Mouse (Mus musculus): ENCODE measurements around the gene Sds. TPM values are rescaled to one million over a fixed set of nuclear protein-coding genes. Genes with fewer than 3 reads are reported as not detected.

Gene Sds
- polyA plus RNA-seq, 1 experiment from 2014 or later = not detected

DNA sequence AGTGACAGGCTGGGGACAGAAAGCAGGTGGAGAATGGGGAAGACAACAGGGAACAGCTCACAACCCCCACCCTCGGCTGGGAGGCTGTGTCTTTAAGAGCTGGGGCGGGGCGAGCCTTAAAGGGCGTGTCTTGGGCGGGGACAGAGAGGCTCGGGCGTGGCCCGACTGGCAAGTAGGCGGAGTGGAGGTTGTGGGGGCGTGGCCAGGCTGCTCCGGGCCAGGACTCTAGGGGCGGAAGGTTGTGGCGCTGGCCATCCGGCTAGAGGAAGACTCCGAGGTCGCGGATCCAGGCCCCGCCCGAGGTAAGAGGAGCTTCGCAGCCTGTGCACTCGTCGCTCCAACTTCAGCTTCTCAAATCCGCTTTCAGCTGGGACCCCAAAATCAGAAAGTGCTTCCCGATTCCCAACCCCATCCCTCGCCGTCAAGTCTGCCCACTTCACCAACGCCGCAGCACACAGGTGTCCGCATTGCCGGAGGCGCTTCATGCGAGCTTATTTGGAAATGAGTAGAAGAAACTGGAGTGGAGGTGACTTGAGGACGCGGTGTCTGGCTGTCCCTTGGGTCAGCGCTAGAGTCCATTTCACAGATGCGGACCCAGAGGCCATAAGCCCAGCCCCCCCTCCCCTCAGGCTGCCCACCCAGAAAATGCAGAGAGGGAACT lies 34.8 kb downstream of the Sds start, which contains the start of gene Slc8b1:
TSS of gene Slc8b1 (plus strand) at position 187 of the 661 bp plus-strand sequence.
- Histone ChIP-seq H3K9ac (ENCODE audit: low read length) (peak within 1 kb of the TSS; percentile 7), H3K9me3 (ENCODE audit: control insufficient read depth, low read length) (no peaks in the 10 kb centered on the region), H3K27me3 (ENCODE audit: control insufficient read depth, insufficient read depth, low read length) (no peaks in the 10 kb centered on the region), H3K4me3 (ENCODE audit: low read depth, low read length) (peak within 1 kb of the TSS; percentile 37), H3K4me2 (ENCODE audit: low read depth) (peak within 1 kb of the TSS; percentile 52), H3K27ac (ENCODE audit: low read depth, low read length) (no peak within 1 kb of the TSS), H3K4me1 (ENCODE audit: control insufficient read depth, insufficient read depth, low read length) (peaks cover 3% of the 10 kb centered on the region; the same call in 1 of the 2 replicates), H3K36me3 (ENCODE audit: control insufficient read depth, insufficient read depth, low read length) (no peaks in the 10 kb centered on the region)
- 1% methylated on average over 36 of the region's 36 CpGs for WGBS
- ATAC-seq (ENCODE audit: insufficient read depth, low FRiP score, low TSS enrichment) (peak; percentile 79), DNase-seq (ENCODE audit: low spot score) (peak; percentile 93)

DNA sequence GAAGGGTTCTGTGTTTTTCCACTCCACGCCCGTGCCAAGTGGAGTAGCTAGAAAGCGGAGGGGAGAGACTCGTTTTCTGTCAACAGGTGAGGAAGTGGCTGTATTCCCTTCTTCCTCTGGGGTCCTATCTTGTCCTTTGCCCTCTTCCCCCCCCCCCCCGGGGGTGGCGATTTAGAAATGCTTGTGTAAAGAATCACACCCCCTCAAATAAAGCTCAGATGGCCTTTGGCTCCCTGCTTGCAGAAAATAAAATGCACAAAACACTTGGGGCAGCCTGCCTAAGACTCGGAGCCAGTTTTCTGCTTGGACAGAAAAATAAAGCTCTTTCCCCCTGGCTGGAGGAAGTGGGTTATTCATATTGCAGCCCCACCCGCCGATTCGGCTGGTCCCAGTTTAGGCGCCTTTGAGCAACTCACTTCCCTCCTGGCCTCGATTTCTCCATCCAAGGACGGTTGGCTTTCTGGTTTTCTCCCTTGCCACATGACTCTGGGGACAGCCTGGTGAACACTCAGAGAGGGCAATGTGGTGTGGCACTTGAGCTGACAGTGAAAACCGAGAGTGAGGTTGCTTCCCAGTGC lies 35.4 kb downstream of the Sds start:
- H3K4me2 ChIP-seq (ENCODE audit: low read depth) = peak overlapping the region; percentile 52
- no peaks in the 10 kb centered on the region for H3K9me3 ChIP-seq (ENCODE audit: control insufficient read depth, low read length)
- no peaks in the 10 kb centered on the region for H3K36me3 ChIP-seq (ENCODE audit: control insufficient read depth, insufficient read depth, low read length)
- WGBS = 36% methylated on average over 14 of the region's 14 CpGs
- H3K4me3 ChIP-seq (ENCODE audit: low read depth, low read length) = peak overlapping the region; percentile 37
- ATAC-seq (ENCODE audit: insufficient read depth, low FRiP score, low TSS enrichment) (no peak), DNase-seq (ENCODE audit: low spot score) (no peak)
- H3K27me3 ChIP-seq (ENCODE audit: control insufficient read depth, insufficient read depth, low read length) = no peaks in the 10 kb centered on the region
- peaks cover 3% of the 10 kb centered on the region; the same call in 1 of the 2 replicates for H3K4me1 ChIP-seq (ENCODE audit: control insufficient read depth, insufficient read depth, low read length)
- H3K27ac ChIP-seq (ENCODE audit: low read depth, low read length) = no peak overlapping the region
- H3K9ac ChIP-seq (ENCODE audit: low read length) = no peak overlapping the region

DNA sequence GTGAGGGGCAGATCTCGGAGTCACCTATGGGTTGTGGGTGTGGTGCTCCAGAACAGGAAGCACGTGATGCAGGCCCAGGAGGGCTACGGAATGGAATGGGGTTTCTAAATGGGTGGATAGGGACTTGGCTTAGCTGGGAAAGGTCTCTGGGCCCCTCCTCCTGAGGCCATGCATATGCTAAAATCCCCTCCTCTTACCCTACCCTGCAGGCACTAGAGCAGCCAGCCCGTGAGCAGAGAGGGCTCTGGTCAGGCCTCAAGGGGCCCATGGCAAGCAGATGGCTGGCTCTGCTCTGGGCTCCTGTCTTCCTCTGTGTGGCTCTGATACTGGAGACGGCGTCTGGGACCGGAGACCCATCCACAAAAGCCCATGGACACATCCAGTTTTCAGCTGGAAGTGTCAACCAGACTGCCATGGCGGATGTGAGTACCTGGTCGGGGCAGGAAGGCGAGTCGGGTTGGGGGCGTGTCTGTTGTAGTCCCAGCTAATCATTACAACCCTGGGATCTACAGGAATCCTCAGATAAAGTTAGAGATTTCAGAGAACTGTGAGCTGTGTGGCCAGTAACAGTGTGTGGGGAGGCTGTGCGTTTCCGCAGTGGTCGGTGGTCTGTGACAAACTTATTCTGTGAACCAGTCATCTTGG lies 36.7 kb downstream of the Sds start:
- H3K4me2 ChIP-seq (ENCODE audit: low read depth) = no peak overlapping the region
- H3K27ac ChIP-seq (ENCODE audit: low read depth, low read length) = no peak overlapping the region
- peaks cover 3% of the 10 kb centered on the region; the same call in 1 of the 2 replicates for H3K4me1 ChIP-seq (ENCODE audit: control insufficient read depth, insufficient read depth, low read length)
- H3K36me3 ChIP-seq (ENCODE audit: control insufficient read depth, insufficient read depth, low read length) = no peaks in the 10 kb centered on the region
- no peak overlapping the region for H3K9ac ChIP-seq (ENCODE audit: low read length)
- no peak for DNase-seq (ENCODE audit: low spot score)
- WGBS = 33% methylated on average over 15 of the region's 15 CpGs
- no peaks in the 10 kb centered on the region for H3K9me3 ChIP-seq (ENCODE audit: control insufficient read depth, low read length)
- ATAC-seq (ENCODE audit: insufficient read depth, low FRiP score, low TSS enrichment) = peak; percentile 38; the same call in 1 of the 2 replicates
- no peak overlapping the region for H3K4me3 ChIP-seq (ENCODE audit: low read depth, low read length)
- no peaks in the 10 kb centered on the region for H3K27me3 ChIP-seq (ENCODE audit: control insufficient read depth, insufficient read depth, low read length)

GRCm38 (mm10) chr5:120514031-120514677 lies 37.8 kb downstream of the Sds start:
- no peaks in the 10 kb centered on the region for H3K27me3 ChIP-seq (ENCODE audit: control insufficient read depth, insufficient read depth, low read length)
- H3K4me1 ChIP-seq (ENCODE audit: control insufficient read depth, insufficient read depth, low read length) = peaks cover 3% of the 10 kb centered on the region; the same call in 1 of the 2 replicates
- H3K9ac ChIP-seq (ENCODE audit: low read length) = no peak overlapping the region
- ATAC-seq (ENCODE audit: insufficient read depth, low FRiP score, low TSS enrichment) = no peak
- DNase-seq (ENCODE audit: low spot score) = no peak
- no peaks in the 10 kb centered on the region for H3K36me3 ChIP-seq (ENCODE audit: control insufficient read depth, insufficient read depth, low read length)
- H3K27ac ChIP-seq (ENCODE audit: low read depth, low read length) = no peak overlapping the region
- no peak overlapping the region for H3K4me2 ChIP-seq (ENCODE audit: low read depth)
- H3K4me3 ChIP-seq (ENCODE audit: low read depth, low read length) = no peak overlapping the region
- no peaks in the 10 kb centered on the region for H3K9me3 ChIP-seq (ENCODE audit: control insufficient read depth, low read length)
- 83% methylated on average over 9 of the region's 9 CpGs for WGBS

GRCm38 (mm10) chr5:120514754-120515153 lies 38.4 kb downstream of the Sds start:
- 36% methylated on average over 4 of the region's 4 CpGs for WGBS
- Histone ChIP-seq H3K36me3 (ENCODE audit: control insufficient read depth, insufficient read depth, low read length) (no peaks in the 10 kb centered on the region), H3K27ac (ENCODE audit: low read depth, low read length) (no peak overlapping the region), H3K9me3 (ENCODE audit: control insufficient read depth, low read length) (no peaks in the 10 kb centered on the region), H3K9ac (ENCODE audit: low read length) (no peak overlapping the region), H3K4me3 (ENCODE audit: low read depth, low read length) (no peak overlapping the region), H3K4me2 (ENCODE audit: low read depth) (no peak overlapping the region), H3K4me1 (ENCODE audit: control insufficient read depth, insufficient read depth, low read length) (peaks cover 3% of the 10 kb centered on the region; the same call in 1 of the 2 replicates), H3K27me3 (ENCODE audit: control insufficient read depth, insufficient read depth, low read length) (no peaks in the 10 kb centered on the region)
- no peak for ATAC-seq (ENCODE audit: insufficient read depth, low FRiP score, low TSS enrichment)
- no peak for DNase-seq (ENCODE audit: low spot score)

- H3K9ac ChIP-seq (ENCODE audit: low read length) = no peak overlapping the region
- H3K4me2 ChIP-seq (ENCODE audit: low read depth) = no peak overlapping the region
- H3K27me3 ChIP-seq (ENCODE audit: control insufficient read depth, insufficient read depth, low read length) = no peaks in the 10 kb centered on the region
- peaks cover 3% of the 10 kb centered on the region; the same call in 1 of the 2 replicates for H3K4me1 ChIP-seq (ENCODE audit: control insufficient read depth, insufficient read depth, low read length)
- no peaks in the 10 kb centered on the region for H3K9me3 ChIP-seq (ENCODE audit: control insufficient read depth, low read length)
- H3K36me3 ChIP-seq (ENCODE audit: control insufficient read depth, insufficient read depth, low read length) = no peaks in the 10 kb centered on the region
- ATAC-seq (ENCODE audit: insufficient read depth, low FRiP score, low TSS enrichment) (no peak), DNase-seq (ENCODE audit: low spot score) (no peak)
- WGBS = 84% methylated on average over 7 of the region's 7 CpGs
- no peak overlapping the region for H3K4me3 ChIP-seq (ENCODE audit: low read depth, low read length)
- H3K27ac ChIP-seq (ENCODE audit: low read depth, low read length) = no peak overlapping the region
Observed at GRCm38 (mm10) chr5:120515451-120515850, 39.1 kb downstream of the Sds start.

GRCm38 (mm10) chr5:120516221-120516984 lies 40.1 kb downstream of the Sds start:
- no peak overlapping the region for H3K9ac ChIP-seq (ENCODE audit: low read length)
- no peak overlapping the region for H3K27ac ChIP-seq (ENCODE audit: low read depth, low read length)
- WGBS = 59% methylated on average over 15 of the region's 15 CpGs
- peaks cover 3% of the 10 kb centered on the region; the same call in 1 of the 2 replicates for H3K4me1 ChIP-seq (ENCODE audit: control insufficient read depth, insufficient read depth, low read length)
- no peak overlapping the region for H3K4me3 ChIP-seq (ENCODE audit: low read depth, low read length)
- H3K36me3 ChIP-seq (ENCODE audit: control insufficient read depth, insufficient read depth, low read length) = no peaks in the 10 kb centered on the region
- ATAC-seq (ENCODE audit: insufficient read depth, low FRiP score, low TSS enrichment) = no peak
- no peak for DNase-seq (ENCODE audit: low spot score)
- no peaks in the 10 kb centered on the region for H3K27me3 ChIP-seq (ENCODE audit: control insufficient read depth, insufficient read depth, low read length)
- no peaks in the 10 kb centered on the region for H3K9me3 ChIP-seq (ENCODE audit: control insufficient read depth, low read length)
- H3K4me2 ChIP-seq (ENCODE audit: low read depth) = no peak overlapping the region

DNA sequence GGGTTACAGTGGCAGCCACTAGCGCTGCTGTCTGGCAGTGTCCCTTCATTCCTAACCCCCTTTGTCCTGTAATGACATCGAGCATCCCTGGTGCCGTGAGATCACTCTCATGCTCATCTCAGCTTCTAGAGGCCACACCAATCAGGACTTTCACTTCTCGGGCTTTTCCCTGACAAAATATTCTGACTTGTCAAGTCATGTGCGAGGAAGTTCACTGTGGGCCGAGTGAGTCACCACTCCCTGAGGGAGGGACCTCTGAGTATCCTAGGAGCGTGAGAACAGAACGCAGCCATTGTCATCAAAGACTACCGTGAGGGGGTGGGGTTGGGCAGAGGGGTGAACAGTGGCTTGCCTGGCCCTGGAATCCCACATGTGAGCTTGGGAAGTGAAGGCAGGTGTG lies 41.2 kb downstream of the Sds start:
- no peak overlapping the region for H3K27ac ChIP-seq (ENCODE audit: low read depth, low read length)
- DNase-seq (ENCODE audit: low spot score) (no peak), ATAC-seq (ENCODE audit: insufficient read depth, low FRiP score, low TSS enrichment) (no peak)
- 58% methylated on average over 9 of the region's 9 CpGs for WGBS
- H3K9me3 ChIP-seq (ENCODE audit: control insufficient read depth, low read length) = no peaks in the 10 kb centered on the region
- H3K27me3 ChIP-seq (ENCODE audit: control insufficient read depth, insufficient read depth, low read length) = no peaks in the 10 kb centered on the region
- H3K9ac ChIP-seq (ENCODE audit: low read length) = no peak overlapping the region
- no peak overlapping the region for H3K4me2 ChIP-seq (ENCODE audit: low read depth)
- no peak overlapping the region for H3K4me3 ChIP-seq (ENCODE audit: low read depth, low read length)
- no peaks in the 10 kb centered on the region for H3K36me3 ChIP-seq (ENCODE audit: control insufficient read depth, insufficient read depth, low read length)
- H3K4me1 ChIP-seq (ENCODE audit: control insufficient read depth, insufficient read depth, low read length) = peaks cover 3% of the 10 kb centered on the region; the same call in 1 of the 2 replicates

Data from neural tube, embryonic 11.5 days (tissue).